Mouse (Mus musculus) MEL (cell line): ENCODE measurements around the gene Lca5. TPM values are rescaled to one million over a fixed set of nuclear protein-coding genes. Genes with fewer than 3 reads are reported as not detected.

Experiments used
- DNase-seq: peaks from one replicate; pipeline ENCODE4 v3.0.0; 2011; ENCODE audit warnings: low read depth, low spot score
- H3K27ac ChIP-seq: 2 replicates; pipeline ENCODE4 v1.5.1; 2012; ENCODE audit warnings: low read depth, mild to moderate bottlenecking, control low read depth, low read length, moderate library complexity; ENCODE audit not compliant: control insufficient read depth
- H3K27me3 ChIP-seq, 2 experiments: fragments of 150-350 bp in 1 of 2; sonication (generic) in 1 of 2; 2 replicates each; pipeline ENCODE4 v1.6.1; 2012; ENCODE audit warnings: low read length in 2 of 2, mild to moderate bottlenecking in 2 of 2, improper control_type of control experiment in 1 of 2, moderate library complexity in 1 of 2; ENCODE audit not compliant: insufficient read depth in 2 of 2, control insufficient read depth in 1 of 2
- H3K36me3 ChIP-seq, 2 experiments: 2 replicates each; pipeline ENCODE4 v1.6.1; 2012 to 2014; ENCODE audit warnings: low read length in 2 of 2, improper control_type of control experiment in 1 of 2, inconsistent platforms in 1 of 2, mild to moderate bottlenecking in 1 of 2; ENCODE audit not compliant: insufficient read depth in 2 of 2, control insufficient read depth in 1 of 2
- H3K4me1 ChIP-seq, 2 experiments: fragments of 150-350 bp in 1 of 2; sonication (generic) in 1 of 2; 2 replicates each; pipeline ENCODE4 v1.6.1; 2012; ENCODE audit warnings: low read length in 2 of 2, improper control_type of control experiment in 1 of 2, mild to moderate bottlenecking in 1 of 2; ENCODE audit not compliant: insufficient read depth in 2 of 2, control insufficient read depth in 1 of 2
- H3K4me3 ChIP-seq, 2 experiments: fragments of 150-350 bp in 1 of 2; sonication (generic) in 1 of 2; 2 replicates each; pipeline ENCODE4 v1.5.1; 2012; ENCODE audit warnings: low read depth in 2 of 2, low read length in 2 of 2, mild to moderate bottlenecking in 2 of 2, moderate library complexity in 2 of 2, control low read depth in 1 of 2, improper control_type of control experiment in 1 of 2; ENCODE audit not compliant: control insufficient read depth in 1 of 2, insufficient read depth in 1 of 2
- H3K79me2 ChIP-seq: 2 replicates; pipeline ENCODE4 v1.6.1; 2012; ENCODE audit warnings: mild to moderate bottlenecking, low read length, moderate library complexity; ENCODE audit not compliant: control insufficient read depth, poor library complexity, insufficient read depth
- H3K9ac ChIP-seq: 2 replicates; pipeline ENCODE4 v1.6.1; 2012; ENCODE audit warnings: low read depth, mild to moderate bottlenecking, control low read depth, low read length, moderate library complexity; ENCODE audit not compliant: control insufficient read depth, poor library complexity, severe bottlenecking
- H3K9me3 ChIP-seq: fragments of 150-350 bp; sonication (generic); replicated peaks from 2 replicates; pipeline ENCODE4 v1.6.1; 2012; ENCODE audit warnings: mild to moderate bottlenecking, low read length, improper control_type of control experiment, moderate library complexity; ENCODE audit not compliant: insufficient read depth
- BHLHE40 ChIP-seq: IDR thresholded peaks from 2 replicates; pipeline ENCODE4 v1.6.1; 2012; ENCODE audit warnings: low read depth, mild to moderate bottlenecking, inconsistent platforms, low read length, improper control_type of control experiment, borderline replicate concordance
- CHD2 ChIP-seq: IDR thresholded peaks from 2 replicates; pipeline ENCODE4 v1.6.1; 2011; ENCODE audit warnings: low read length, improper control_type of control experiment
- CTCF ChIP-seq, 3 experiments: IDR thresholded peaks in 2 of 3; conservative IDR thresholded peaks in 1 of 3; 2 replicates each; pipeline ENCODE4 v1.5.1; 2011 to 2012; ENCODE audit warnings: low read length in 3 of 3, low read depth in 2 of 3, mild to moderate bottlenecking in 2 of 3, improper control_type of control experiment in 1 of 3, inconsistent platforms in 1 of 3, mixed read lengths in 1 of 3, moderate library complexity in 1 of 3; ENCODE audit not compliant: control insufficient read depth in 1 of 3, insufficient read depth in 1 of 3, poor library complexity in 1 of 3, severe bottlenecking in 1 of 3
- E2F4 ChIP-seq: IDR thresholded peaks from 2 replicates; pipeline ENCODE4 v1.6.1; 2011; ENCODE audit warnings: low read depth, low read length, improper control_type of control experiment, borderline replicate concordance
- GABPA ChIP-seq: IDR thresholded peaks from 2 replicates; pipeline ENCODE4 v1.6.1; 2012; ENCODE audit warnings: low read depth, mild to moderate bottlenecking, inconsistent platforms, low read length, improper control_type of control experiment, moderate library complexity
- GATA1 ChIP-seq: IDR thresholded peaks from 2 replicates; pipeline ENCODE4 v1.6.1; 2011; ENCODE audit warnings: low read depth, low read length, improper control_type of control experiment
- HCFC1 ChIP-seq: IDR thresholded peaks from 2 replicates; pipeline ENCODE4 v1.6.1; 2012; ENCODE audit warnings: low read depth, mild to moderate bottlenecking, inconsistent platforms, low read length, improper control_type of control experiment, moderate library complexity
- MAFK ChIP-seq: IDR thresholded peaks from 2 replicates; pipeline ENCODE4 v1.6.1; 2011; ENCODE audit warnings: low read depth, mild to moderate bottlenecking, low read length, improper control_type of control experiment, borderline replicate concordance
- MEF2A ChIP-seq: IDR thresholded peaks from 2 replicates; pipeline ENCODE4 v1.6.1; 2014; ENCODE audit warnings: low read depth, mild to moderate bottlenecking, inconsistent platforms, low read length, improper control_type of control experiment; ENCODE audit not compliant: poor library complexity, insufficient replicate concordance, severe bottlenecking; ENCODE audit errors: extremely low read depth
- MYC ChIP-seq: IDR thresholded peaks from 2 replicates; pipeline ENCODE4 v1.6.1; 2011; ENCODE audit warnings: low read depth, mild to moderate bottlenecking, low read length, improper control_type of control experiment, moderate library complexity
- NELFE ChIP-seq: IDR thresholded peaks from 2 replicates; pipeline ENCODE4 v1.6.1; 2011; ENCODE audit warnings: low read depth, low read length, improper control_type of control experiment
- POLR2AphosphoS2 ChIP-seq: IDR thresholded peaks from 2 replicates; pipeline ENCODE4 v1.6.1; 2011; ENCODE audit warnings: low read length, improper control_type of control experiment
- RAD21 ChIP-seq: IDR thresholded peaks from 2 replicates; pipeline ENCODE4 v1.6.1; 2011; ENCODE audit warnings: mild to moderate bottlenecking, low read depth, low read length, improper control_type of control experiment
- RCOR1 ChIP-seq: IDR thresholded peaks from 2 replicates; pipeline ENCODE4 v1.6.1; 2012; ENCODE audit warnings: low read depth, mild to moderate bottlenecking, inconsistent platforms, low read length, improper control_type of control experiment
- SIN3A ChIP-seq: IDR thresholded peaks from 2 replicates; pipeline ENCODE4 v1.6.1; 2012; ENCODE audit warnings: low read length, improper control_type of control experiment, inconsistent platforms
- SMC3 ChIP-seq: IDR thresholded peaks from 2 replicates; pipeline ENCODE4 v1.6.1; 2011; ENCODE audit warnings: low read depth, low read length, improper control_type of control experiment
- TBP ChIP-seq: IDR thresholded peaks from 2 replicates; pipeline ENCODE4 v1.8.0; 2011; ENCODE audit warnings: low read depth, low read length, improper control_type of control experiment
- UBTF ChIP-seq: IDR thresholded peaks from 2 replicates; pipeline ENCODE4 v1.6.1; 2012; ENCODE audit warnings: low read depth, mild to moderate bottlenecking, inconsistent platforms, low read length, improper control_type of control experiment, moderate library complexity, borderline replicate concordance; ENCODE audit not compliant: insufficient read depth
- USF2 ChIP-seq, 2 experiments: IDR thresholded peaks; 2 replicates each; pipeline ENCODE4 v1.6.1; 2011 to 2012; ENCODE audit warnings: improper control_type of control experiment in 2 of 2, low read length in 2 of 2, borderline replicate concordance in 1 of 2, inconsistent platforms in 1 of 2, low read depth in 1 of 2, mild to moderate bottlenecking in 1 of 2; ENCODE audit not compliant: insufficient read depth in 1 of 2
- ZC3H11A ChIP-seq: IDR thresholded peaks from 2 replicates; pipeline ENCODE4 v1.6.1; 2012; ENCODE audit warnings: low read depth, mild to moderate bottlenecking, inconsistent platforms, low read length, improper control_type of control experiment
- ZMIZ1 ChIP-seq: IDR thresholded peaks from 2 replicates; pipeline ENCODE4 v1.6.1; 2012; ENCODE audit warnings: low read depth, mild to moderate bottlenecking, inconsistent platforms, low read length, improper control_type of control experiment, moderate library complexity
- ZNF384 ChIP-seq: IDR thresholded peaks from 2 replicates; pipeline ENCODE4 v1.6.1; 2012; ENCODE audit warnings: low read depth, mild to moderate bottlenecking, inconsistent platforms, low read length, improper control_type of control experiment
- polyA plus RNA-seq, 2 experiments: library from polyadenylated mRNA; stranded (reverse) in 1 of 2; unstranded in 1 of 2; fragments of >175 nt in 1 of 2; fragments of >200 nt in 1 of 2; gene quantifications; 2 replicates each; pipeline versions ENCODE4 v1.2.1 to v1.2.4; 2012; ENCODE audit warnings: low replicate concordance in 2 of 2, low read depth in 1 of 2; ENCODE audit not compliant: insufficient read length in 2 of 2, insufficient read depth in 1 of 2, missing spikeins in 1 of 2
- total RNA-seq: library from RNA; depleted of rRNA; stranded (reverse); fragments of 300-350 nt; gene quantifications from 2 replicates; pipeline ENCODE4 v1.2.3, GENCODE M21; 2012

The Lca5 gene
- total and polyA plus RNA-seq, 3 experiments = not detected

GRCm38 (mm10) chr9:83487771-83488470 lies 47.0 kb upstream of the Lca5 start:
- no peaks in the 10 kb centered on the region for H3K79me2 ChIP-seq
- no peaks in the 10 kb centered on the region for H3K36me3 ChIP-seq
- no peaks in the 10 kb centered on the region for H3K27me3 ChIP-seq
- TF ChIP-seq ZMIZ1 (no peak), GATA1 (no peak), SIN3A (no peak), TBP (no peak), ZNF384 (no peak), RCOR1 (no peak), MYC (no peak), GABPA (no peak), POLR2AphosphoS2 (no peak), BHLHE40 (no peak), CHD2 (no peak), HCFC1 (no peak), MAFK (no peak), RAD21 (no peak), NELFE (no peak), SMC3 (no peak), CTCF (IDR thresholded peaks at IDR 0.05 in 2 of 3, conservative IDR thresholded peaks at IDR 0.05 in 1 of 3; ENCODE audit: control insufficient read depth in 1 of 3, insufficient read depth in 1 of 3, low read depth in 2 of 3, low read length in 3 of 3, poor library complexity in 1 of 3, severe bottlenecking in 1 of 3) (no peak)
- no peak overlapping the region for H3K9ac ChIP-seq
- H3K9me3 ChIP-seq = no peaks in the 10 kb centered on the region
- H3K27ac ChIP-seq = no peak overlapping the region
- no peak for DNase-seq
- H3K4me1 ChIP-seq = no peaks in the 10 kb centered on the region
- no peak overlapping the region for H3K4me3 ChIP-seq

GRCm38 (mm10) chr9:83485966-83486365 lies 45.0 kb upstream of the Lca5 start:
- no peaks in the 10 kb centered on the region for H3K79me2 ChIP-seq
- no peaks in the 10 kb centered on the region for H3K4me1 ChIP-seq
- H3K27me3 ChIP-seq = no peaks in the 10 kb centered on the region
- TF ChIP-seq E2F4 = no peak
- no peak for TF ChIP-seq SMC3
- TF ChIP-seq UBTF = no peak
- no peak for TF ChIP-seq BHLHE40
- TF ChIP-seq MEF2A = no peak
- TF ChIP-seq USF2 (IDR thresholded peaks at IDR 0.05; ENCODE audit: borderline replicate concordance in 1 of 2, insufficient read depth in 1 of 2, low read depth in 1 of 2, low read length in 2 of 2) = no peak
- TF ChIP-seq GATA1 = no peak
- no peak for TF ChIP-seq CHD2
- TF ChIP-seq ZC3H11A = no peak
- TF ChIP-seq TBP = no peak
- no peak for TF ChIP-seq ZMIZ1
- TF ChIP-seq, all 39 proteins: peak for 0
- Histone ChIP-seq H3K36me3 (no peaks in the 10 kb centered on the region), H3K27ac (no peak overlapping the region), H3K9ac (no peak overlapping the region), H3K9me3 (no peaks in the 10 kb centered on the region), H3K4me3 (no peak overlapping the region)
- DNase-seq = no peak
